Mouse (Mus musculus) kidney, postnatal 10 days (tissue): ENCODE results near the gene Sycp2.
"Not testable (repeated sequence)": the region's sequence is repeated elsewhere in the genome, so short reads cannot be mapped to it uniquely, and the experiment has no call there.

Experiments used
- DNase-seq: peaks from one replicate; pipeline ENCODE4 v3.0.0; 2021; ENCODE audit warnings: mixed read lengths

Sycp2 gene

DNA sequence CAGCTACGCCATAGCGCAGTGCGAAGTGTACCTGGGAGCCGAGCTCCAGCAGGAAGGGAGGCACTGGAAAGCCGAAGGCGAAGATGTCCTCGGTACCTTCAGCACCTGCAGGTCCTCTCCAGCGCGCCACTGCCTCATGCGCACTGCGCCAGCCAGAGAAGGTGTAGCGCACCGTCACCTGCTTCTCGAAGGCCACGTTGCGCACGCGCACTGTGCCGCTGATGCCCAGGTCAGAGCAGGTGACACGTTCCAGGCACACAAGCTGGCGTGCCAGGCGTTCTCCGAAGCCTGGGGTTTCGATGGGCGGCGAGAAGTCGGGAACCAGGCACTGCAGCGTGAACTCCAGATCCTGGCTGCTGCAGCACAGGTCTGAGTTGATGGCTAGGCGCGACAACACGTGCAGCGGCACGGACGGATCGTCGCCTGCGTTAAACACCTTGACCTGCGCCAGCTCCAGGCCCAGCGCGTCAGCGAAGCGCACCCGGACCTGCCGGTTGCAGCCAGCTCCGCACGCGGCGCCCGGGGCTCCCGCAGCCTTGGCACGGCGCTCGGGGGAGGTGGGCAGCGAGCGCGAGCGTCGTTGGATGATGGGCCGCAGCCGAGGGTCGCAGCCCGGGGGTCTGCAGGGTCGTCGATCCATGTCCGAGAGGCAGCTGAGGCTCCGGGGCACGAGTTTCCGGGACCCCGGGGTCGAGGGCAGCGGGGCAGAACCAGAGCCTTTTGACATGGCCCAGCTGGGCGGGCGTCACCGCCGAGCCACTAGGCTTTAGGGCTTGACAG lies 6.2 kb upstream of the Sycp2 start:
- DNase-seq = peak; percentile 38

DNA sequence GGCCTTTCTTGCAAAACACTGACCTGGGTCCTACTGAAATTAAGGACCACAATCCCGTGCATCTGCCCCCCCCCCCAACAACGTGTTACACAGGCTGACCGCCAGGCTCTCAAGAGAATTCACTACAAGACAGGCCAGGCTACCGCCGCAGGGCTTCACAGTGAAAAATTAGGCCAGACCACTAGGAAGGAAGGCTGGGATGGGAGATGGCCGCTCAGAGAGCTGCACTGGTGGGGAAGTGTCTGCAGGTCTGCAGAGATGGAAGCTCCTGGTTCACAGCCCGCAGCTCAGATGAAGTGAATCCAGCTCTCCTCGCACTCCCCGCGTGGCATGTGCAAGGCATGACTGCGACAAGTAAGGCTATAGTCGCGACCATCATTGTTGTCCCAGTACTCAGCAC lies 5.6 kb upstream of the Sycp2 start:
- DNase-seq = no peak

DNA sequence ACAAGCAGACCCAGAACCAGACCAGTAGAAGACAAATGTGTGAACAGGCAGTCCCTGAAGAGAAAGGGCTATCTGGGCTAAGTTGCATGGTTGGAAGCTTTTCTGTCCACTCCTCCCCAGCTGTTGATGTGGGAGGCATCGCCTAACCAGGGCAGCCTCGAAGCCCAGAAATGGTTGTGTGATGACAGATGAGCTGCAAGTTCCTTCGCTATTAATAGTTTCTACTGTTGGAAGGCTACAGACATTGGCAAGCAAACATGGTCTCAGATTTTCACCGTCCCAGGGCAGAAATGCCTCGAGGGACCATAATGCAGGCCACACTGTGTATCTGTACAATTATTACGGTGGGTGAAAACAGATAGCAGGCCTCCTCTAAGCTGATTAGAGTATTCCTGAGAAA lies 5.1 kb upstream of the Sycp2 start:
- peak; percentile 23 for DNase-seq

DNA sequence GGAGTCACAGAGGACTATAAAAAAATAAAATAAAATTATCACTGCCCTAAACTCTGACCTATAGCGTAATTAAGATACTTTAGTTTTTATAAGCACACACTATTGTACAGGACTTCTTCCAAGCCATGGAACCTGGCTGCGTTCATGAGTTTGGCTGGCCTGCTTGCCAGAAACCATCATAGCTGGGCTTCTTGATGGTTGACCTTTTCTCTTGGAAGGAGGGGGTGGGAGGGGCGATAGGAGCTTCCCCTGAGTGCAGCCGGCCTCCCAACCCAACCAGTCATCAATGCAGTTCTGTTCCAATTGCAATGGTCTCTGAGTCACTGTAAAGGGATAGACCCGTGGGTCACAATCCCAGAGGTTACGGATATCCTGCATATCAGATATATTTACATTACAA lies 2.8 kb upstream of the Sycp2 start:
- no peak for DNase-seq

DNA sequence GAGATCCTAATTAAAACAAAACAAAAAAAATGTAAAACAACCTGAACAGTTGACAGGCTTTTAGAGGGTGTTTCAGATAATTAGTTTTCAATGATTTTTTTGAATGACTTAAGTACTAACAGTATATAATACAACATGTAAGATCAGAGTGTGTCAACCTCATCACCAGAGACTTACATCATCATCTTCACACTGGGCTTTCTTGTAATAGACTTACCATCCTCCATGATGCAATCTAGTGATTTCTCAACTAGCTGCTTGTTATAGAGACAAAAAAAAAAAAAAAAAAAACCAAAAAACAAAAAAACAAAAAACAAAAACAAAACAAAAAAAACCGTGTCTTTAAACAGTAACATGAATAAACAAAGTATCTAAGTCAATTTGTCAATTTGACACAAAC lies 1.5 kb upstream of the Sycp2 start:
- no peak for DNase-seq

DNA sequence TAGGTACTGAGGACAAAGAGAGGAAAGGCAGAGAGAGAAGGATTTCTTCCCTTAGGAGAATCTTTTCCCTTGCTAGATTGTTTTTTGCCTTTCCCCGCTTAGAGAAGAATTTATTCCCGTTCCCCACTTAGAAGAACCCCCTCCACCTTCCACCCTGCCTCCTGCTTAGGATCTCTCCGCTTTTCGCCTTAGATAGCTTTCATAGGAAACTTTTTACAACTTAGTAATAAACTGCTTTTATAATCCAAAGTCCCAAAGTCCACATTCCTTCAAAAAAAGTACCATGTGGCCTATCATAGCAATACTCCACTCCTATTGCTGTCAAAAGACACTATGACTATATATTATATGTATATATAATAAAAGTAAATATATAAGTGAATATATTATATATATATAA lies 64.9 kb downstream of the Sycp2 start:
- DNase-seq = no peak

DNA sequence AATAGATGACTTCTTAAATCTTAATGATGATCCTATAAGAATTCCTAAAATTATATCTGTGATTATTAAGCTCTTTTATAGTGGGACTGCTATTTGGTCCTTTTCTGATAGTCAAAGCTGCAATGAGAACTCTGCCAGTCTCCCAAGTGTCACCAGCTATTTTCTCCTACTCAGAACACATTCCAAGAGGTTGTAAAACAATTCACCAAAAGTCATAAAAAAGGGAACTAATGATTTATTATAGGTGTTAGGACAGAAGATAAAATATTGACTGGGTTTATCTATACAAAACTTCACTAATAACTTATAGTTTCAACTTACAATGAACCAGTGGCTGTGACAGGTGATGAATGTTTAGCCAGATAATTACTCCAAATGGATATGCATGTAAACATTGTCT lies 65.4 kb downstream of the Sycp2 start:
- DNase-seq = not testable (repeated sequence)

DNA sequence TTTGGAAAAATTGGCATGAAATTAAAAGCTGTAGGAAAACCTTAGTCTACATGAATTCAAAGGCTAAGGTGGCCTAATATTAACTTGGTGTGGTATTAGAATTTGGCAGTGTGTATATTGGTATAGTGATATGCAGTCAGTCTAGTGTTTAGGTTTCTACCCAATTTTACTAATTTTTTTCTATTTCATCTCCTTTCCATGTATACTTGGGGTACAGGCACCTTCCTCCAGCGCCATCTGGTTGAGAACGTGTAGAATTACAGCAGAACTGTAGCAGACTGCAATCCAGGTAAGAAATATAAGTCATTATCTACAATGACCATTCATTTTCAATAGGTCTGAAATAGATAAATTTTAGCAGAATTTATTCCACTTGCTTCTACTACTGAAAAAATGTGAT lies 68.4 kb downstream of the Sycp2 start:
- no peak for DNase-seq

DNA sequence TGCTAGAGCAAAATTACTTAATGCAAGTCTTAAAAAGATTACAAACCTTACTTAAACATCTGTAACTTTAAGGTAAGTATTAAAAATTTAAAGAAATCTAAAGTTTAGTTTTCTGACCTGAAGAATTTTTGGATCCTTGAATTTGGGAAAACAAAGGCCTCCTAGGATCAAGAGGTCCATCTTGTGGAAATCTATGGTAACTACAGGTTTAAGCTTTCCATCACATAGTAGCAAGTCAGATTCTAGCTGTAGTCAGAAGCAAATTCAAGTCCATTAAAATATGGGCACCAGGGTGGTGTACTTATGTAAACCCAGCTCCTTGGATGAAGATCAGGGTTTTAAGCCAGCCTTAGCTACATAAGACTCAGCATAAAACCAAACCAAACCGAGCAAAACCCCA lies 69.6 kb downstream of the Sycp2 start:
- DNase-seq = no peak

DNA sequence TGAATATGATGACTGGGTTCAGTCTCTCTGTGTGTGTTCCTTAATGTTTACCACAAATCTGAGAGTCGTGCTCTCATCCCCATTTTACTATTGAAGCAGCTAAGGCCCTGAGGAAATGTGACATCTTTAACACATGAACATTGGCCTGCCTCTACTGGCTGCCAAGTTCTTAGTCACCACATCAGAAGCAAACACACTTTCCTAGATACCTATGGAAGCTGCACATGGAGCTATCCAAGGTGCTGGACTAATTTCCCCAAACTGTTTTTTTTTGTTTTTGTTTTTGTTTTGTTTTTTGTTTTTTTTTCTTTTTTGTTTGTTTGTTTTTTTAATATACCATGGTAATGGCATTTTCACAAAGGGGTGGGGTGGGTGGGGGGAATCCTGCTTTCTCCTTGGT lies 77.5 kb downstream of the Sycp2 start:
- no peak for DNase-seq

DNA sequence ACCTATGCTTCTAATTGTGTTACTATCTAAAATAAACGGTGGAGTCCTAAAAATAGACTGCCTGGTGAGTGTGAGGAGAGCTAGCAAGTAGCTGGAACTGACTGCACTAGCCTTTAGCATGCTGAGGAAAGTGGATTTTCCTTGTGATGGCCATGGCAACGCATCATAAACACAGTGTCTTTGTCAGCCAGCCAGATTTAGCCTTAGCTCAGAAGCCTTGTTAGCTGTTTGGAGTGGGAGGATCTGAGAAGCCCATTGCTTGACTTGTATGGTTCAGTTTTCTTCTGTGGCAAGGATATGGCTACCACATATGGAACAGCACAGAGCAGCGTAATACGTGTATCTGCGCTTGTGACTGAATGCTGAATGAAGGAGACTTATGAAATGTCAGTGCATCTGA lies 77.9 kb downstream of the Sycp2 start:
- no peak for DNase-seq

DNA sequence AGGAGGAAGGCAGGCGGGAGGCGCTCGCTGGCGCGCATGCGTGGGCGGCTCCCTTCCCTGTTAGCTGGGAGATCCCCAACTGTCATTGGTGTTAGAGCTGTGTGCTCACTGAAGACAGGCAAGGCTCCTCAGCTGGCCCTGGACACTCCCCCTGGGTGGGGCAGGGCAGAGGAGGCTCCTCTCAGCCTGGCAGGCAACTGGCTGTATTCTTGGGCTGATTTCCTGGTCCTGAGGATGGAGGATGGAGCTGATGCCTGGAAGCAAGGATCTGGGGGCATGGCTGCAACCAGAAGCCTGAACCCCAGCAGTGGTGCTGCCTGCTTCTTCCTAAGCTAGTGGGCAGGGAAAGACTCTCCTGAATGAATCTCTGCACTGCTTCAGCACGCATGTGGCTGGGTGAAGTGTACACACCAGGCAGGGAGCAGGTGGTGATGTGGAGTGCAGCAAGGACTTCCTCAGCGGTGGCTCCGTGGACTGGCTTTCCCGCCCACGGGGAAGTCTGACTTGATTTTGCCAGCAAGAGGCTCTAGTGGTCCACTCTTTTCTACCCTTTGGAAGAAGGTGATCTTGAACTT lies 79.9 kb downstream of the Sycp2 start:
- DNase-seq = peak; percentile 61

DNA sequence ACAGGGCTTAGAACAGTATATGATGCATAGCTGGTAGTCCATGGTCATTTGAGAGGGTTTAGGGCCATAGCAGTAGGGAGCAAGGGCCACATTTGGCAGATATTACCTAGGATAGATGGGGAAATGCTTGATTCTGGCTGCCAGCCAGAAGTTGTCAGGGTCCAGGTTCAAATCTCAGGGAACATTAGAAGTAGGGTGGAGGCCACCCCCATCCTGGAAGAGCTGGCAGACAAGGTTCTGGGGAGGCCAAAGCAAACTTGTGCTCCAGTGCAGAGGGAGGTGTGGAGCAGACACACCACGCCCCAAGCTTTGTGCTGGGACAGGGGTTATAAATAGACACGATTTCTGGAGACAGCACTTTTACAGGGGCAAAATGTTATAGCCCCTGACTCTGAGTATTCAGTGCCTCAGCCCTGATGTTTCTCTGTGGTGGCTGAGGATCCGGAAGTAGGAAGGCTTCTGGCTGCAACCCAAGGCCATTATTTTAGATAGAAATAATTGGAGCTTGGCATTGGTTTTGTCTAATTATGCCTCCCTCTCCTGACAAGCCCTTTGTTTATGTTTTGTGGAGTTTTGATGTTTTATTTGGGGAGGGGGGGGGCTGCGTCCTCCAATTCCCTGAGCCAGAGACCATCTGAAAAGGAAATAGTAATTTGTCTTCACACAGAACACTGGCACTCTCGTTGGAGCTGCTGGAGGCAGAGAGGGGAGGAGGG lies 80.6 kb downstream of the Sycp2 start:
- peak; percentile 12 for DNase-seq

DNA sequence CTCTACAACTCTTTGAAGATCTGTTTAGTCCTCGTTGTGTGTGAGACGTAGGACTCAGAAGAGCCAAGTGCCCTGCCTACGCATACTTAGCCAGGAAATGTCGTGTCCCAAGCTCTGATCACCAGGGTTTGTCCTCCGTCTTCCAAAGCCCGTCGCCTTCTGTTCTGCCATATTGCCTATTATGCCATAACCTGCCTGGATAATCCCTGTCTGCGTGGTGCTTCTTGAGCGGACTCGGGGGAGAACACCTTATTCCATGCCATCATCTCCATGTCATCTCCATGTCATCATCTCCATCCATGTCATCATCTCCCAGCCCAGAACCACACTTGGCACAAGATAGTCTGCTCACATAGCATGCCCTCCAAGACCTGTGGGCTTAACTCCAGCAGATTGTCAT lies 81.4 kb downstream of the Sycp2 start:
- no peak for DNase-seq

DNA sequence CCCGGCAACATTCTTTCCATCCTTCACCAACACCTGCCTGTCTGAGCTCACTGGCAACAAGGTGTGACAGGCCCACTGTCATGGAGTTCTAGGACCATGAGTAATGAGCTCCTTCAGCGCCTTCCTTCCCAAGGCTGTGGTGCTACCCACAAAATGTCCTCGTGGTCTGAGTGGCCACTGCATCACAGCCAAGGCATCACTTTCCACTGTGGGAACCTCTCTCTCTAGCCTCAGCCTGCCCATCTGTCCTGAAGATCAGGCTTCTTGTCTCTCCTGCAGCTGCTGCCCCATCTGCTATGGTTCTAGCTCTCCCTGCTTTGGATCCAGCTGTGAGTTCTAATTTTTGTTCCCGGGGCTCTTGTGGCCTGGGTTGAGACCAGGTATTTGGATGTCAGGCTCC lies 82.7 kb downstream of the Sycp2 start:
- DNase-seq = no peak

DNA sequence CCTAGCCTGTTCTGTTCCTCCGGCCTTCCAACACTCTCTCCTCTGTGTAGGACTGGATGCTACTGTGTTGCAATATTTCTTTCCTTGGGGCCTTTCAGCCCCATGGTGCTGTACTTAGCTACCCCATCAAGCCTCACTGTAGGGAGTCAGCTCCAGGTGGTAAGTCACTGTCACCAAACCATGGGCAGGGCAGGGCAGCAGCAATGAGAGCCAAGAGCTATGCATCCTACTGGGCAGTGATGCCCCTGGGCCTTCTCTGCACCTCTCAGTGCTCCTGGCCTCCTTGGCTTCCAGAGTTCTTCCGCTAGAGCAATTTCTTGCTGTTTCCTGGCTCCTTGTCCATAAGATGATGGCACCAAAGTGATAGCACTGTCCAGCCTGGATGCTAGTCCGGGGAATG lies 83.1 kb downstream of the Sycp2 start:
- DNase-seq = no peak

DNA sequence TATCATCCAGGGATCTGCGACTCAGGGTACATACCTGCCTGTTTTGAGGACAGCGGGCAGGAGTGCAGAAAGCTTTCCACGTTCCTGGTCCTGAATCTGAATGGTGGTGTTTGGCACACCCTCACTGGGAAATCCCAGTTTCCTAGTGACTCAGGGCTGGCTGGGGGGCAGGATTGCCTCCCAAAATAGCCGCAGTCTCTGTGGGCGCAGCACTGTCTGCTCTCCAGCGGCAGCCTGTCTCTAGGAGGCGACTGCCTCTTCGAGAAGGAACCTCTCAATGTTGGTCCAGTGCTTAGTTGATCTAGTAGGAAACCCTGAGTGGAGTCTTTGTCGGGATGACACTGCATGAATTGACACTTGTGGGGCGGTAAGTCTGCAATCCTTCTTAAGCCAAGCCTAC lies 86.2 kb downstream of the Sycp2 start:
- no peak for DNase-seq

DNA sequence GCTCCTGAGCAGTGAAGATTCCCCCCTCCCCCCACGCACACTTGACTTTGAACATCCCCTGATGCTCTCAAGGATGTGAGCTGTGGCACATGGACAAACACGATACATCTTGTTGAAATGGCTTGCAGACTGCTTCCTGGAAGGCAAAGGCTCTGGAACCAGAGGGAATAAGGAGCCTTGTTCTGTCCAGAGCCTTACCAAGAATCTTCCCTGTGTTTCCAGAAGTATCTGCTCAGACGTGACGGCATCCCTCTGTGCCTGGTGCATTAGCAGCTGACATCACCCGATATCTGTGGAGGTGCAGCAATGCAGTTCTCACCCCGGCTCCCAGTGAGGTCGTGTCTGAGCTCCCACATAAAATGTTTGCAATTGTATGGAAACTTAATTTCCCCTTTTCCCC lies 87.7 kb downstream of the Sycp2 start:
- no peak for DNase-seq

DNA sequence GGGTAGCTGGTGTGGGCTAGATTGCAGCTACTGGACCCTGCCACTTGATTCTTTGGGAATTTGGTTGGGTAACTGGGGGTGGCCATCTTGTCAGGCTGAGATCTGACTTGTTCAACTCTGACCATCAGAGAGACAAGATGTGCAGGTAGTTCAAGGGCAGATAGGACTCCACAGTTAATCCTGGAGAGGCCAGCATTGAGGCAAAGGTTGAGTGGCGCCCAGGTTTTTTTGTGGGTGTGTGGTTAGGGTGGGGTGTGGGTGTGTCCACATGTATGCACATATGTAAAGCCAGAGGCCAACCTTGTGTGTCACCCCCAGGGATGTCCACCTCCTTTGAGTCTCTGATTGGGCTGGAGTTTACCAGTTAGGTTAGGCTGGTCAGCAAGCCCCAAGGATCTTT lies 91.2 kb downstream of the Sycp2 start:
- DNase-seq = no peak

DNA sequence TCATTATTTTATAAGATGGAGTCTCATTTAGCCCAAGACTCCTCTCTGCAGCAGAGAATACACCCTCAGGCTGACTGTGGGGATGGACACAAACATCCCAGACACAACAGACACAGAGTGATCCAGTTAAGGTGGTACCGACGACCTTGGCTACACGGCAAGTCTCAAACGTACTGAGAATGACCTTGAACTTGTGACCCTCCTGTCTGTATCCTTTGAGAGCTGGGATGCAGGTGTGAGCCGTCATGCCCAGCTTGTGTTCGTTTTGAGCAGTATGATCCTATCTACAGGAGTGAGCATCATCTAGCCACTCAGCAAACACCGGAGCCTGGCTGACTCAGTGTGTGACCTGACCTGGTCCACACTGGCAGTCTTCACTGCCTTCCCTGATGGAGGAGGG lies 93.9 kb downstream of the Sycp2 start:
- DNase-seq = no peak

DNA sequence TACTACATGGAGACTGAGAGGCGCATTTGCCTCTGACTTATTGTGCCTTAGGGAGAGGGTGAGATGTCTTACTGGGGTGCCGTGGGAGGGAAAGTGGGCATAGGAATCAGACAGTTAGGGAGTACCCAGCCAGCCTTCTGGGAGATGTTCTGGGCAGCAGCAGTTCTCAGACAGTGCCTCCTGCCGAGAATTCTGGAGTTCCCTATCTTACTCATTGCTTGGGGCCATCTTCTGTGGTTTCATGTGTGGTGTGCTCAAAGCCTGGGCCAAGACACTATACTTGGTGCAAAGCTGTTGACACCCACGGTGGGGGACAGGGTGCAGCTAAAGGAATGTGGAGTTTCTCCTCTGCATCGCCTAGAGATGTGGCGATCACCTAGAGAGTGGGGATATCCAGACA lies 102.8 kb downstream of the Sycp2 start:
- DNase-seq = no peak

DNA sequence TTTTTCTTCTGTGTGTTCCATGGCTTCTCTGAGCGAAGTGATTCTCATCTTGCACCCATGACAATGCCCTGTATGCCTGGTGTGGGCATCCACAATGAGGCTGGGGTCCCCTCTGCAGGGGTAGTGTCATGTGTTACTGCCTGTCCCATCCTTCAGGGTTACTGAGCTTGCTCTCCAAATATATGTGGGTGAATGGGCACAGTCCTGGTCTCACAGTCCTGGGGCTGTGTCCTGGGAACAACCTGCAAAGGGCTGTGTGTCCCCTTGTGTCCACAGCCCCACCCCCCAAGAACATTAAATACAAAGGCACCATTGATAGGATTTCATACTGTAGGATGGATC lies 103.3 kb downstream of the Sycp2 start:
- no peak for DNase-seq

DNA sequence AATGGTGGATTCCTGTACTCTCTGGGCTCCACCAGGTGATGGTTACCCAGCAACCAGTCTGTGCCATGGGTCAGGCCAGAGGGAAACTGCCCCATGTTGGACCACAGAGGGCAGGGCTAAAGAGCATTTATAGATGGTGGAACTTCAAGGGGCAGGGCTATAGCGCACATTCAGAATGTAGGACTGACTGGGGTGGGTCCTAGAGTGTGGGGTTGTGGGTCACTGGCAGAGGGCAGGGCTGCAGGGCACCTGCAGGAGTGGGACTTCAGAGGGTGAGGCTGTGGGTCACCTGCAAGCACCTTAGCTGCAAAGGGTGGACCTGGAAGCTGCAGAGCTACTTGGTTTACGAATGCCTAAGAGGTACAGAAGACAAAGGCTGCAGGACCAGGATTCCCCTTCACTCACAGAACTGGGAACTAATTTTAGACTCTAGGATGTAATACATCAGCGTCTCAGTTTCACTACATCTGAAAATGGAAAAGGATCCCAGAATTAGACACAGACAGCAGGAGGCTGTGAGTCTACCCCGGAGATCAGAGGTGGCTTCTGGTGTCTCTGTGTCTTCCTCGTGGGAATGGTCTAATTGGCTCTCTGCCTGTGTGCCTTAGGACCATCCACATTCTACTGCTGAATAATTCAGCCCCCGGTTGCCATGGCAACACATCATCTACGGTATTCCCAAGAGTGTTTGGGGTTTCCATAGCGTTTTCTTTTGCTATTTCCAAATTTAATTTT lies 103.9 kb downstream of the Sycp2 start:
- DNase-seq = no peak
